Mouse (Mus musculus): ENCODE results near the gene Rpl26. TPM values are rescaled to one million over a fixed set of nuclear protein-coding genes. Genes with fewer than 3 reads are reported as not detected.

Gene Rpl26
- polyA plus RNA-seq, 1 experiment from 2014 or later: 837 TPM

GRCm38 (mm10) chr11:68905138-68905531, 3.8 kb downstream of the Rpl26 start:
- H3K27me3 ChIP-seq: peaks cover under 1% of the 10 kb centered on the region; the same call in 1 of the 2 replicates
- WGBS: 93% methylated on average over 3 of the region's 3 CpGs
- no peak overlapping the region for H3K27ac ChIP-seq
- no peak overlapping the region for H3K9ac ChIP-seq
- no peak overlapping the region for H3K4me2 ChIP-seq
- H3K4me1 ChIP-seq: peaks cover 11% of the 10 kb centered on the region
- H3K36me3 ChIP-seq (replicated peaks): peaks cover 47% of the 10 kb centered on the region
- ATAC-seq (ENCODE audit: low FRiP score): no peak
- H3K9me3 ChIP-seq: no peaks in the 10 kb centered on the region
- no peak overlapping the region for H3K4me3 ChIP-seq (replicated peaks)

GRCm38 (mm10) chr11:68905665-68906460, 4.5 kb downstream of the Rpl26 start:
- no peak overlapping the region for H3K27ac ChIP-seq
- H3K4me3 ChIP-seq (replicated peaks): no peak overlapping the region
- peaks cover 47% of the 10 kb centered on the region for H3K36me3 ChIP-seq (replicated peaks)
- H3K4me2 ChIP-seq: no peak overlapping the region
- H3K4me1 ChIP-seq: peaks cover 9% of the 10 kb centered on the region
- no peaks in the 10 kb centered on the region for H3K27me3 ChIP-seq
- H3K9me3 ChIP-seq: no peaks in the 10 kb centered on the region
- 92% methylated on average over 9 of the region's 9 CpGs for WGBS
- H3K9ac ChIP-seq: no peak overlapping the region
- no peak for ATAC-seq (ENCODE audit: low FRiP score)

- Histone ChIP-seq H3K4me1 (peaks cover 8% of the 10 kb centered on the region), H3K27ac (no peak overlapping the region), H3K4me2 (no peak overlapping the region), H3K9me3 (no peaks in the 10 kb centered on the region), H3K9ac (no peak overlapping the region), H3K27me3 (no peaks in the 10 kb centered on the region), H3K36me3 (replicated peaks) (peaks cover 47% of the 10 kb centered on the region), H3K4me3 (replicated peaks) (no peak overlapping the region)
- 81% methylated on average over 4 of the region's 4 CpGs for WGBS
- no peak for ATAC-seq (ENCODE audit: low FRiP score)
Observed at GRCm38 (mm10) chr11:68906461-68906790, 5.0 kb downstream of the Rpl26 start.

GRCm38 (mm10) chr11:68907251-68907650, 5.9 kb downstream of the Rpl26 start:
- Histone ChIP-seq H3K9ac (no peak overlapping the region), H3K36me3 (replicated peaks) (peaks cover 47% of the 10 kb centered on the region), H3K4me1 (peaks cover 8% of the 10 kb centered on the region), H3K4me2 (no peak overlapping the region), H3K9me3 (no peaks in the 10 kb centered on the region), H3K27ac (no peak overlapping the region), H3K27me3 (no peaks in the 10 kb centered on the region), H3K4me3 (replicated peaks) (no peak overlapping the region)
- 78% methylated on average over 3 of the region's 3 CpGs for WGBS
- no peak for ATAC-seq (ENCODE audit: low FRiP score)

GRCm38 (mm10) chr11:68908846-68909503, 7.6 kb downstream of the Rpl26 start:
- Histone ChIP-seq H3K9me3 (no peaks in the 10 kb centered on the region), H3K4me3 (replicated peaks) (no peak overlapping the region), H3K27ac (no peak overlapping the region), H3K27me3 (no peaks in the 10 kb centered on the region), H3K9ac (no peak overlapping the region), H3K36me3 (replicated peaks) (peaks cover 34% of the 10 kb centered on the region), H3K4me2 (no peak overlapping the region), H3K4me1 (no peaks in the 10 kb centered on the region)
- WGBS: 48% methylated on average over 7 of the region's 7 CpGs
- no peak for ATAC-seq (ENCODE audit: low FRiP score)

GRCm38 (mm10) chr11:68911531-68912177, 10.3 kb downstream of the Rpl26 start:
- Histone ChIP-seq H3K4me3 (replicated peaks) (no peak overlapping the region), H3K4me2 (no peak overlapping the region), H3K27me3 (no peaks in the 10 kb centered on the region), H3K9me3 (no peaks in the 10 kb centered on the region), H3K9ac (no peak overlapping the region), H3K36me3 (replicated peaks) (peaks cover 8% of the 10 kb centered on the region), H3K4me1 (no peaks in the 10 kb centered on the region), H3K27ac (no peak overlapping the region)
- 62% methylated on average over 14 of the region's 14 CpGs for WGBS
- ATAC-seq (ENCODE audit: low FRiP score): no peak

- WGBS: 97% methylated on average over 4 of the region's 4 CpGs
- Histone ChIP-seq H3K4me1 (no peaks in the 10 kb centered on the region), H3K9me3 (no peaks in the 10 kb centered on the region), H3K9ac (no peak overlapping the region), H3K4me3 (replicated peaks) (no peak overlapping the region), H3K4me2 (no peak overlapping the region), H3K27me3 (no peaks in the 10 kb centered on the region), H3K27ac (no peak overlapping the region), H3K36me3 (replicated peaks) (no peaks in the 10 kb centered on the region)
- ATAC-seq (ENCODE audit: low FRiP score): no peak
Observed at GRCm38 (mm10) chr11:68914566-68914965, 13.2 kb downstream of the Rpl26 start.

- H3K27me3 ChIP-seq: 0 out of 2 replicates have a peak, but pooled peaks cover 3% of the 10 kb centered on the region
- WGBS: 67% methylated on average over 3 of the region's 3 CpGs
- H3K36me3 ChIP-seq (replicated peaks): no peaks in the 10 kb centered on the region
- no peak for ATAC-seq (ENCODE audit: low FRiP score)
- H3K4me3 ChIP-seq (replicated peaks): no peak overlapping the region
- no peak overlapping the region for H3K27ac ChIP-seq
- no peak overlapping the region for H3K4me2 ChIP-seq
- no peak overlapping the region for H3K9ac ChIP-seq
- H3K9me3 ChIP-seq: no peaks in the 10 kb centered on the region
- 0 out of 2 replicates have a peak, but pooled peaks cover 4% of the 10 kb centered on the region for H3K4me1 ChIP-seq
Observed at GRCm38 (mm10) chr11:68923191-68923590, 21.8 kb downstream of the Rpl26 start.

GRCm38 (mm10) chr11:68924749-68925148, 23.4 kb downstream of the Rpl26 start:
- H3K9me3 ChIP-seq: no peaks in the 10 kb centered on the region
- 0 out of 2 replicates have a peak, but pooled peaks cover 3% of the 10 kb centered on the region for H3K27me3 ChIP-seq
- no peak overlapping the region for H3K4me2 ChIP-seq
- 0 out of 2 replicates have a peak, but pooled peaks cover 4% of the 10 kb centered on the region for H3K4me1 ChIP-seq
- no peak overlapping the region for H3K4me3 ChIP-seq (replicated peaks)
- 93% methylated on average over 2 of the region's 2 CpGs for WGBS
- no peak overlapping the region for H3K27ac ChIP-seq
- no peak overlapping the region for H3K9ac ChIP-seq
- no peaks in the 10 kb centered on the region for H3K36me3 ChIP-seq (replicated peaks)
- ATAC-seq (ENCODE audit: low FRiP score): no peak

GRCm38 (mm10) chr11:68926981-68927380, 25.6 kb downstream of the Rpl26 start, which contains the start of gene Odf4:
Gene Odf4, minus strand, starts transcription at chr11:68927081.
- Histone ChIP-seq H3K4me3 (replicated peaks) (no peak within 1 kb of the TSS), H3K9ac (no peak within 1 kb of the TSS), H3K9me3 (no peaks in the 10 kb centered on the region), H3K27me3 (0 out of 2 replicates have a peak, but pooled peaks cover under 1% of the 10 kb centered on the region), H3K27ac (no peak within 1 kb of the TSS), H3K4me2 (no peak within 1 kb of the TSS), H3K36me3 (replicated peaks) (no peaks in the 10 kb centered on the region), H3K4me1 (0 out of 2 replicates have a peak, but pooled peaks cover 4% of the 10 kb centered on the region)
- 71% methylated on average over 3 of the region's 3 CpGs for WGBS
- ATAC-seq (ENCODE audit: low FRiP score): no peak

- Histone ChIP-seq H3K4me3 (replicated peaks) (no peak overlapping the region), H3K4me1 (no peaks in the 10 kb centered on the region), H3K9ac (no peak overlapping the region), H3K27ac (no peak overlapping the region), H3K36me3 (replicated peaks) (no peaks in the 10 kb centered on the region), H3K4me2 (no peak overlapping the region), H3K27me3 (no peaks in the 10 kb centered on the region), H3K9me3 (no peaks in the 10 kb centered on the region)
- ATAC-seq (ENCODE audit: low FRiP score): no peak
- 89% methylated on average over 6 of the region's 6 CpGs for WGBS
Observed at GRCm38 (mm10) chr11:68929947-68930346, 28.6 kb downstream of the Rpl26 start.

GRCm38 (mm10) chr11:68933885-68934507, 32.6 kb downstream of the Rpl26 start:
- H3K4me3 ChIP-seq (replicated peaks): no peak overlapping the region
- no peak overlapping the region for H3K4me2 ChIP-seq
- no peaks in the 10 kb centered on the region for H3K4me1 ChIP-seq
- H3K9ac ChIP-seq: no peak overlapping the region
- 73% methylated on average over 5 of the region's 5 CpGs for WGBS
- peak overlapping the region; percentile 31; the same call in 1 of the 2 replicates for H3K27ac ChIP-seq
- H3K27me3 ChIP-seq: no peaks in the 10 kb centered on the region
- H3K36me3 ChIP-seq (replicated peaks): no peaks in the 10 kb centered on the region
- no peak for ATAC-seq (ENCODE audit: low FRiP score)
- no peaks in the 10 kb centered on the region for H3K9me3 ChIP-seq

All from forebrain, embryonic 12.5 days (tissue).